Mouse (Mus musculus) heart, embryonic 16.5 days (tissue): ENCODE data around the gene Vgll4. TPM values are rescaled to one million over a fixed set of nuclear protein-coding genes. Genes with fewer than 3 reads are reported as not detected.
A peak's percentile ranks its signal among the peaks of the same experiment; 100 is the strongest.

Source experiments
- ATAC-seq: fragments of 200-750 bp; cut with Nextera tagmentation; replicated peaks from 2 replicates; pipeline ENCODE4 v1.8.0; 2017; ENCODE audit warnings: moderate number of reproducible peaks; ENCODE audit not compliant: insufficient read depth, low FRiP score; ENCODE audit errors: extremely low read depth
- H3K27ac ChIP-seq: fragments of 300-500 bp; sonication (generic); 2 replicates; pipeline ENCODE4 v1.5.1; 2014; ENCODE audit warnings: mild to moderate bottlenecking, low read length, control low read depth, moderate library complexity
- H3K27me3 ChIP-seq: fragments of 300-500 bp; sonication (generic); 2 replicates; pipeline ENCODE4 v1.6.1; 2014; ENCODE audit warnings: low read length, mixed read lengths; ENCODE audit not compliant: control insufficient read depth, insufficient read depth
- H3K36me3 ChIP-seq: fragments of 300-500 bp; sonication (generic); 2 replicates; pipeline ENCODE4 v1.6.1; 2014; ENCODE audit not compliant: control insufficient read depth, insufficient read depth
- H3K4me1 ChIP-seq: fragments of 300-500 bp; sonication (generic); 2 replicates; pipeline ENCODE4 v1.6.1; 2014; ENCODE audit warnings: low read length, mixed read lengths; ENCODE audit not compliant: control insufficient read depth, insufficient read depth
- H3K4me2 ChIP-seq: fragments of 300-500 bp; sonication (generic); 2 replicates; pipeline ENCODE4 v1.6.1; 2014; ENCODE audit warnings: low read depth, mild to moderate bottlenecking, control low read depth, low read length
- H3K4me3 ChIP-seq: fragments of 300-500 bp; sonication (generic); 2 replicates; pipeline ENCODE4 v1.5.1; 2014; ENCODE audit warnings: mild to moderate bottlenecking, control low read depth, low read length
- H3K9ac ChIP-seq: fragments of 300-500 bp; sonication (generic); 2 replicates; pipeline ENCODE4 v1.6.1; 2014; ENCODE audit warnings: low read length, control low read depth
- H3K9me3 ChIP-seq: fragments of 300-500 bp; sonication (generic); replicated peaks from 2 replicates; pipeline ENCODE4 v1.6.1; 2016; ENCODE audit warnings: low read length; ENCODE audit not compliant: control insufficient read depth
- WGBS: fragments of 180-500 bp; shearing (Covaris S2); extraction: QIAGEN DNeasy Blood & Tissue Kit; methylation state at CpG from one replicate; pipeline ENCODE4 v1.1.7; 2014; 5-methylcytosine and 5-hydroxymethylcytosine counted together
- polyA plus RNA-seq: library from polyadenylated mRNA; unstranded; fragments of >200 nt; fragmentation: Nextera tagmentation; extraction: Ambion mirVana; gene quantifications from 2 replicates; pipeline ENCODE4 v1.2.1, GENCODE M21; 2015

Gene Vgll4
- polyA plus RNA-seq, 1 experiment from 2014 or later = 65.3 TPM

GRCm38 (mm10) chr6:114913142-114913541 lies 56.7 kb downstream of the Vgll4 start:
- peaks cover 68% of the 10 kb centered on the region for H3K4me1 ChIP-seq
- no peak overlapping the region for H3K9ac ChIP-seq
- H3K4me3 ChIP-seq = no peak overlapping the region
- H3K27me3 ChIP-seq = no peaks in the 10 kb centered on the region
- ATAC-seq = no peak
- no peaks in the 10 kb centered on the region for H3K9me3 ChIP-seq
- no peak overlapping the region for H3K4me2 ChIP-seq
- WGBS = 58% methylated on average over 4 of the region's 4 CpGs
- H3K27ac ChIP-seq = no peak overlapping the region
- H3K36me3 ChIP-seq = no peaks in the 10 kb centered on the region

DNA sequence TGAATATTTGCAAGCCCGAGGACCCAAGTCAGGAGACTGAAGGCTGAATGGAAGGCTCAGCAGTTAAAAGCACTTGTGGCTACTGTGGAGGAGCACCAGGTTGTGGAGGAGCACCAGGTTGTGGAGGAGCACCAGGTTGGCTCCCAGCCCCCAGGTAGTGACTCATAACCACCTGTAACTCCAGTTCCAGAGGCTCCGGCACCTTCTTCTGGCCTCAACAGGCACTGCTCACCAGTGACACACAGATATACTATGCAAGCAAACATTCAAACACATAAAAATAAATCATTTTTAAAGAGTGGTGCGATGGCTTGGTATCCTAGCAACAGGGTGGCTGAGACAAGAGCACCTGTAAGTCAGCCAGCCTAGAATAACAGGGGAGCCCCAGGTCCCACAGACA lies 58.3 kb downstream of the Vgll4 start:
- Histone ChIP-seq H3K27me3 (no peaks in the 10 kb centered on the region), H3K9me3 (no peaks in the 10 kb centered on the region), H3K4me1 (peaks cover 65% of the 10 kb centered on the region), H3K9ac (no peak overlapping the region), H3K36me3 (no peaks in the 10 kb centered on the region), H3K27ac (no peak overlapping the region), H3K4me3 (no peak overlapping the region), H3K4me2 (no peak overlapping the region)
- no peak for ATAC-seq
- 78% methylated on average over 3 of the region's 3 CpGs for WGBS

- 84% methylated on average over 7 of the region's 7 CpGs for WGBS
- Histone ChIP-seq H3K27me3 (no peaks in the 10 kb centered on the region), H3K4me1 (peaks cover 63% of the 10 kb centered on the region), H3K4me2 (no peak overlapping the region), H3K4me3 (no peak overlapping the region), H3K9me3 (no peaks in the 10 kb centered on the region), H3K36me3 (no peaks in the 10 kb centered on the region), H3K27ac (no peak overlapping the region), H3K9ac (no peak overlapping the region)
- ATAC-seq = no peak
Measured at GRCm38 (mm10) chr6:114909801-114910200, 60.0 kb downstream of the Vgll4 start.

- no peak overlapping the region for H3K4me2 ChIP-seq
- H3K9me3 ChIP-seq = no peaks in the 10 kb centered on the region
- H3K4me1 ChIP-seq = peaks cover 55% of the 10 kb centered on the region
- H3K27me3 ChIP-seq = no peaks in the 10 kb centered on the region
- no peak overlapping the region for H3K27ac ChIP-seq
- ATAC-seq = no peak
- no peaks in the 10 kb centered on the region for H3K36me3 ChIP-seq
- no peak overlapping the region for H3K4me3 ChIP-seq
- 92% methylated on average over 6 of the region's 6 CpGs for WGBS
- no peak overlapping the region for H3K9ac ChIP-seq
Measured at GRCm38 (mm10) chr6:114907459-114907858, 62.3 kb downstream of the Vgll4 start.

GRCm38 (mm10) chr6:114906209-114906608 lies 63.6 kb downstream of the Vgll4 start:
- H3K4me2 ChIP-seq = no peak overlapping the region
- H3K9me3 ChIP-seq = no peaks in the 10 kb centered on the region
- H3K4me3 ChIP-seq = no peak overlapping the region
- H3K4me1 ChIP-seq = peaks cover 63% of the 10 kb centered on the region
- H3K36me3 ChIP-seq = no peaks in the 10 kb centered on the region
- no peaks in the 10 kb centered on the region for H3K27me3 ChIP-seq
- no peak overlapping the region for H3K27ac ChIP-seq
- no peak for ATAC-seq
- H3K9ac ChIP-seq = no peak overlapping the region
- WGBS = 54% methylated on average over 5 of the region's 5 CpGs

DNA sequence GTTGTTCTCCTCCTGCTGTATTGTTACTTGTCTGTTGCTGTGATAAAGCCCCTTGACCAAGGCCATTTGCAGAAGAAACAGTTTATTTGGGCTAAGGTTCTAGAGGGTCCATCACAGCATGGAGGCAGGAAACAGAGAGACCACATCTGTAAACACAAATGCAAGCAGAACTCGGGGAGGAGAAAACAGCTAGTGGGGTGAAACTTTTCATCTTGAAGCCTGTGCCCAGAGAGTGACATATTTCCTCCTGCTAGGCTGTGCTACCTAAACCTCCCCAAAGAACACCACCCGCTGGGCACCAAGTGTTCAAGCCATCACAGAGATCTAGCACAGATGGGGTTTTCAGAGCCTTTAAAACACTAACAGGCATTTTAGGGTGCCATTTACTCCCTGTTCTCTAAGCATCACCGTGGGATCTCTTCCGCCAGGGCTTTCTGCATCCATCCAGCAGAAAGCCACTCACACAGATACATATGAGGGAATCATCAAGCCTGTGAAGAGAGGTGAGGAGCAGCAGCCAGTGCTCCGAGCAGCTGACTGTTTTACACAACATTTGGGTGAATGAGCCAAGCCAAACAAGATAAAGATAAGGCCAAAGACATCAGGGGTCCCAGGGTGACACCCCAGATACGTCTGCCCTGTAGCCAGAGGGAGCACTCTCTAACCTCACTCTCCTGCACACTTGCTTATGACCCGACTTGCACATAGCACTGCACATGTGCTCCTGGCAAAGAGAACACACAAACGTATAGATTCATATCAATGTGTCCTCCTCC lies 64.4 kb downstream of the Vgll4 start:
- Histone ChIP-seq H3K27me3 (no peaks in the 10 kb centered on the region), H3K9me3 (no peaks in the 10 kb centered on the region), H3K4me2 (no peak overlapping the region), H3K4me3 (no peak overlapping the region), H3K36me3 (no peaks in the 10 kb centered on the region), H3K4me1 (peaks cover 70% of the 10 kb centered on the region), H3K27ac (no peak overlapping the region), H3K9ac (no peak overlapping the region)
- no peak for ATAC-seq
- WGBS = 54% methylated on average over 8 of the region's 8 CpGs

DNA sequence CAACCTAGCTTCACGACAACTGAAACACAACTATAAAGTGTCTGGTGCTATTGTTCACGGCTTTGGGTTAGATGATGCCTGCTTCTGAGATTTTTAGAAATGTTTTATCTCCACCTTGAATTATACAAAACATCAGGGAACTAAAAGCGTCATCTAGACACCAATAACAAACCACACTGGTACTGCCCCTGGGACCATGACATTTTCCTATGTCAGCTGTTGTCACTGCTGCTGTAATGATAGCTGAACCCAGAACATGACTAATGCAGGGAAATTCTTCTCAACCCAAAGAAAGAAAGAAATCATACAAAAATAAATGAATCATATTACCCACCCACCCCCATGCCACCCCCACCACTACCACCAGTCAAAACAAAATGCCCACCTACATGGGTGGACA lies 65.0 kb downstream of the Vgll4 start:
- no peak overlapping the region for H3K27ac ChIP-seq
- peaks cover 73% of the 10 kb centered on the region for H3K4me1 ChIP-seq
- no peak for ATAC-seq
- H3K9ac ChIP-seq = no peak overlapping the region
- H3K9me3 ChIP-seq = no peaks in the 10 kb centered on the region
- WGBS = 88% methylated on average over 3 of the region's 3 CpGs
- H3K4me2 ChIP-seq = no peak overlapping the region
- H3K4me3 ChIP-seq = no peak overlapping the region
- no peaks in the 10 kb centered on the region for H3K36me3 ChIP-seq
- no peaks in the 10 kb centered on the region for H3K27me3 ChIP-seq

DNA sequence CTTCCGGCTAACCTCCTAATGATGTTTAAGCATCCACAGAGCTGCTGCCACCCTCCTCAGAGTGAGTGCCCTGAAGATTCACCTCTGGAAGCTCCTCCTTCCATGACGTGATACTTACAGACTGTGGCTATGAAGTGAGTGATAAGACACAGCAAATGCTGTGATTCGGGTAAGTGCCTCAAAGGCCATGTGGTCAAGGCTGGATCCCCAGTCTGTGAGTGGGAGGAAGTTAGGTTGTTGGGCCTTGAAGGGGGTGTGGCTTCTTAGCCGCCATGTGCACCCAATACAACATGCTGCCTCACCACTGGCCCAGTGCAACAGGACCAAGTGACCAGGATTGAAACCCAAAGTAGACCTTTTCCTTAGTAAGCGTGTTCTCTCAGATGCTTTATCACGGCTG lies 65.6 kb downstream of the Vgll4 start:
- WGBS = 59% methylated on average over 6 of the region's 6 CpGs
- ATAC-seq = no peak
- no peaks in the 10 kb centered on the region for H3K36me3 ChIP-seq
- H3K9me3 ChIP-seq = no peaks in the 10 kb centered on the region
- H3K27ac ChIP-seq = no peak overlapping the region
- H3K27me3 ChIP-seq = no peaks in the 10 kb centered on the region
- peaks cover 78% of the 10 kb centered on the region for H3K4me1 ChIP-seq
- no peak overlapping the region for H3K4me2 ChIP-seq
- H3K4me3 ChIP-seq = no peak overlapping the region
- no peak overlapping the region for H3K9ac ChIP-seq

DNA sequence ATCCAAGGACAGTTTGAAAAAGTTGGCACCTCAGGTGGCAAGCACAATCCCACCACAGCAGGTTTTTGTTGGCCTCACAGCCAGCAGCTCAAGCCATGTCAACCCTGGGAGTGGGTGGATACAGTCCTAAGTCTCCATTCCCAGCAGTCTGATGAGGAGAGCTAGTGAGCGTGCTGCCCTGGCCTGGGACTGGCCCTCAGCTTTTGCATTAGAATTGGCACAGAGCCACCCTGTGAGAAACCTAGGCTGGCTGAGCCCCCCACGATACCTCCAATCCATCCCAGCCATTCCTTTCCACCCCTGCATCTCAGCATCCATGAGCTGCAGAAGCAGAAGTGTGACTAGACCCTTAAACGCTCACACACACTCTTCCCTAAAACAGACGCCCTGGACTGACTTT lies 67.9 kb downstream of the Vgll4 start:
- Histone ChIP-seq H3K4me1 (peaks cover 69% of the 10 kb centered on the region), H3K4me3 (0 out of 2 replicates have a peak overlapping the region, but pooled peaks have one; percentile 9), H3K27ac (peak overlapping the region; percentile 80), H3K36me3 (peaks cover 3% of the 10 kb centered on the region; the same call in 1 of the 2 replicates), H3K4me2 (peak overlapping the region; percentile 54), H3K27me3 (no peaks in the 10 kb centered on the region), H3K9ac (peak overlapping the region; percentile 32; the same call in 1 of the 2 replicates), H3K9me3 (no peaks in the 10 kb centered on the region)
- WGBS = 15% methylated on average over 4 of the region's 4 CpGs
- no peak for ATAC-seq
